Mouse (Mus musculus): ENCODE data around the gene Evi5l. TPM values are rescaled to one million over a fixed set of nuclear protein-coding genes. Genes with fewer than 3 reads are reported as not detected.

Evi5l gene
- polyA plus RNA-seq, 1 experiment from 2014 or later: 70.1 TPM

DNA sequence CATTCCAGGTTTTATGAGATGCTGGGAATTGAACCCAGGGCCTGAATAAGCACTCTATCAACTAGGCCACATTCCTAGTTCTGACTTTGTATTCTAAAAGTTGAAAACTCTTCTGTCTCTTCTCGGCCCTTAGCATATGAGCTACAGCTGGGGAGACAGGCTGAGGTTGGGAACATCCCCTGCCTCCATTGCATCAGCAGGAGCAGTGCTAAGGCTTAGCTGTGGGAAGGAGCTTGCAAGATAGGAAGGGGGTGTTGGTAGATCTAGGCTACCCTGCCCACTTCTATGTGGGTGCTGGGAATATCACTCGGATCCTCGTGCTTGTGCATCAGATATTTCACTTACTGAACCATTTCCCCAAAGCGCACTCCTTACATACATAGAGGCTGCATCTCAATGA is 61.6 kb downstream of the Evi5l start:
- H3K4me2 ChIP-seq (replicated peaks): no peak overlapping the region
- H3K4me1 ChIP-seq: peaks cover 6% of the 10 kb centered on the region
- H3K27me3 ChIP-seq: peaks cover 32% of the 10 kb centered on the region
- H3K9ac ChIP-seq: no peak overlapping the region
- WGBS: 88% methylated on average over 4 of the region's 4 CpGs
- no peaks in the 10 kb centered on the region for H3K9me3 ChIP-seq (replicated peaks)
- H3K27ac ChIP-seq: no peak overlapping the region
- no peak for ATAC-seq (ENCODE audit: low FRiP score)
- H3K4me3 ChIP-seq: no peak overlapping the region
- no peaks in the 10 kb centered on the region for H3K36me3 ChIP-seq

DNA sequence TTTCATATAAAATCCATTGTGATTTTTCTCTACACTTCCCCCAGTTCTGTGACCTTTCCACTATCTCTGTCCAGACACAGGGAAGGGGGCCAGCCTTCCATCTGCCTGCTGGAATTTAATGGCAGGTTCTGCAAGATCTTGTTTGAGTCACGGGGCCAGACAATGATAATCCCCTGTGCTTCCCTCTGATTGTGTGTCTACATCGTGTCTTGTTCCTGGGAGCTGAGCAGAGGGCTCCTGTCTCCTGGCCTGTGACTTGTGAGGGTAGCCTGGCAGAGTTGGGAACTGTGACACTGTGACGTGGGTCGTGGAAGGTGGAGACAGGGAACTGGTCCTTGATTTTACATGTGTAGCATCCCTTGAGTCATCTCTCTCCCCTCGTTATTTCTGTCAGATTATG is 63.4 kb downstream of the Evi5l start:
- H3K4me1 ChIP-seq: peaks cover 6% of the 10 kb centered on the region
- 77% methylated on average over 5 of the region's 5 CpGs for WGBS
- H3K36me3 ChIP-seq: no peaks in the 10 kb centered on the region
- H3K4me3 ChIP-seq: no peak overlapping the region
- peaks cover 32% of the 10 kb centered on the region for H3K27me3 ChIP-seq
- H3K9me3 ChIP-seq (replicated peaks): no peaks in the 10 kb centered on the region
- H3K27ac ChIP-seq: no peak overlapping the region
- no peak overlapping the region for H3K4me2 ChIP-seq (replicated peaks)
- no peak for ATAC-seq (ENCODE audit: low FRiP score)
- no peak overlapping the region for H3K9ac ChIP-seq

GRCm38 (mm10) chr8:4230612-4231351 is 64.4 kb downstream of the Evi5l start:
- no peak overlapping the region for H3K4me3 ChIP-seq
- WGBS: 63% methylated on average over 10 of the region's 10 CpGs
- H3K36me3 ChIP-seq: no peaks in the 10 kb centered on the region
- H3K9me3 ChIP-seq (replicated peaks): no peaks in the 10 kb centered on the region
- ATAC-seq (ENCODE audit: low FRiP score): no peak
- no peak overlapping the region for H3K4me2 ChIP-seq (replicated peaks)
- no peak overlapping the region for H3K9ac ChIP-seq
- peaks cover 29% of the 10 kb centered on the region for H3K27me3 ChIP-seq
- no peak overlapping the region for H3K27ac ChIP-seq
- peaks cover 6% of the 10 kb centered on the region for H3K4me1 ChIP-seq

GRCm38 (mm10) chr8:4237814-4238433 is 71.6 kb downstream of the Evi5l start:
- 0 out of 2 replicates have a peak, but pooled peaks cover 4% of the 10 kb centered on the region for H3K27me3 ChIP-seq
- peak; percentile 6 for ATAC-seq (ENCODE audit: low FRiP score)
- H3K9me3 ChIP-seq (replicated peaks): no peaks in the 10 kb centered on the region
- H3K4me1 ChIP-seq: peaks cover 25% of the 10 kb centered on the region
- WGBS: 20% methylated on average over 15 of the region's 15 CpGs
- peak overlapping the region; percentile 89 for H3K27ac ChIP-seq
- peaks cover 19% of the 10 kb centered on the region for H3K36me3 ChIP-seq
- peak overlapping the region; percentile 72 for H3K4me2 ChIP-seq (replicated peaks)
- H3K9ac ChIP-seq: peak overlapping the region; percentile 73
- peak overlapping the region; percentile 81 for H3K4me3 ChIP-seq

DNA sequence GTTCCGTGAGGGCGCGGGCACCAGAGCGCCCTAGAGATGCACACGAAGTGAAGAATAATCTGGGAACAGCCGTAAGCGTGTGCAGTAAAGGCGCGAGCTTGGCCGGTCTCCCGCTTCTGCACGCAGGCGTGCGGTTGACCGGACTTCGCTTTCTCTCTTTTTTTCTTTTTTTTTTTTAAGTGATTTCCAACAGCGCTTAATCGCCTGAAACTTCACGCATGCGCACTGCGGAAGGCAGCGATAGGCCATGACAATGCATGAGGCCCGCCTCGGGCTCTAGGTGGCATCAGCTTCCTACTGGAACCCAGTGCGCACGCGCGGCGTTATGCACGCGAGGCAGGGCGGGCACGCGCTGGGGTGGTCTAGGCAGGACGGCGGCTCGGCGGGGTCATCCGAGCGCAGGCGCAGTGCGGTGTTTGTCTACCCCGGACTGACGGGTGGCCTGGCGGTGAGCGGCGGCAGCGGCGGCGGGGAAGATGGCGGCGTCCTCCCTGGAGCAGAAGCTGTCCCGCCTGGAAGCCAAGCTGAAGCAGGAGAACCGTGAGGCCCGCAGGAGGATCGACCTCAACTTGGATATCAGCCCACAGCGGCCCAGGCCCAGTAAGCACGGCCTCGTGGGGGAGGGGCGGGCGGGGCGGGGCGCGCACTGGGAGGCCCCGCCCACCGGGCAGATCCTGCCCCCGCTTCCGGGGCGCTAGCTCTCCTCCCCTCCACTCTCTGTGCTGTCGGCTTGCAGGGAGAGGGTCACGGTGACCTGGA is 72.2 kb downstream of the Evi5l start, which contains the start of the genes Map2k7 and Gm49320:
Gene Map2k7, plus strand, starts transcription at position 307 of the 759 bp plus-strand sequence.
Gene Gm49320, plus strand, starts transcription at position 432 of the 759 bp plus-strand sequence.
- ATAC-seq (ENCODE audit: low FRiP score): peak; percentile 93
- H3K9ac ChIP-seq: peak within 1 kb of the TSS; percentile 83
- under 1% methylated on average over 56 of the region's 71 CpGs for WGBS
- H3K4me2 ChIP-seq (replicated peaks): peak within 1 kb of the TSS; percentile 85
- H3K36me3 ChIP-seq: peaks cover 26% of the 10 kb centered on the region
- H3K4me1 ChIP-seq: peaks cover 25% of the 10 kb centered on the region
- no peaks in the 10 kb centered on the region for H3K9me3 ChIP-seq (replicated peaks)
- H3K4me3 ChIP-seq: peak within 1 kb of the TSS; percentile 81
- H3K27me3 ChIP-seq: 0 out of 2 replicates have a peak, but pooled peaks cover 4% of the 10 kb centered on the region
- peak within 1 kb of the TSS; percentile 92 for H3K27ac ChIP-seq

DNA sequence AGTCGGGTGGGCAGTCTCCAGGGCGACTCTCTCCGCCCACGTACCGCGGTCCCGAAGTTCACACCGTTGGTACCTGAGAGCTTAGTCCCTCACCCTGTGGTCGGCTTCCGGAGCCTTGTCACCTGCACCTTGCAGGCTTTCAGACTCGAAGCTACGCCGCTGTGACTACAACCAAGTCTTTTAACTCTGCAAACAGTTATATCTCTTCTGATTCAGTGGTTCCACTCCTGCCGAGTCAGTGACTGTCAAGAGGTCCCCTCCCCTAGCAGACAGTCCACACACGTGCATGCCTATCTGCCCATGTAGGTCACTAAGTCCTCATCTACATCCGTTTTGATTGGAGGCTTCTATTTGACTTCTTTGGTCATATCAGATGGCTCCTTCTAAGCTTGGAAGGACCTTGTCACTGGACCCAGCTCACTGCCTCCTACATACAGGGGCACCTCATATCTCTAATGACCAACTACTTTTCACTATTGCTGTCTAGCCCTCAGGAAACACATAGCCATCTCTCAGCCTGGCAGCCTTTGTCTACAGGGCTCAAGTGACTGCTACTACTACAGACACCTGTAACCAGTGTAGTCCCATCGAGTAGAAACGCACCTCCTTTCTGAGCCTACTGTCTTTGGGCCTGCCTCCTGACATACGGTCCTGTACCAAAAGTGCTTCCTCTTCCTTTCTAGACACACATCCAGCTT is 73.0 kb downstream of the Evi5l start:
- Histone ChIP-seq H3K9me3 (replicated peaks) (no peaks in the 10 kb centered on the region), H3K36me3 (peaks cover 34% of the 10 kb centered on the region), H3K4me3 (peak overlapping the region; percentile 81), H3K27me3 (0 out of 2 replicates have a peak, but pooled peaks cover 4% of the 10 kb centered on the region), H3K4me2 (replicated peaks) (peak overlapping the region; percentile 85), H3K9ac (peak overlapping the region; percentile 83), H3K27ac (peak overlapping the region; percentile 92), H3K4me1 (peaks cover 25% of the 10 kb centered on the region)
- 14% methylated on average over 19 of the region's 19 CpGs for WGBS
- ATAC-seq (ENCODE audit: low FRiP score): peak; percentile 26; the same call in 1 of the 2 replicates

DNA sequence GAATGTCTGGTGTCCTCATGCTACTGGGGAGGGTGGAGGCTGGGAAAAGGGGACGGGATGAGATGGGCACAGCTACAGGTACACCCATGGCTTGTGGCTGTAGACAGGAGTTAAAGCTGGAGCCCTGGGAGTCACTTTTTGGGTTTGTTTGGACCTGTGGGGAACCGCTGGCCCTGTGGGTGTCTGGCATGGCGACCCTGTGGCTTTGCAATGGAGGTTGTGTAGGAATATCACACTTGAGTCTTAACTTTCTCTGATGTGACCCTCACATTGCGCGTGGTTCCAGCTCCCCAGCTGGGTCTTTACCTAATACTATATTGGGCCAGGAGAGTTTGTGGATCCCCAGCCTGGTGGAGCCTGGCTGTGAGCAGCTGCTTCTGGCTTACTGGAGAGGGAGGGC is 78.7 kb downstream of the Evi5l start:
- peaks cover 73% of the 10 kb centered on the region for H3K36me3 ChIP-seq
- no peak overlapping the region for H3K4me2 ChIP-seq (replicated peaks)

DNA sequence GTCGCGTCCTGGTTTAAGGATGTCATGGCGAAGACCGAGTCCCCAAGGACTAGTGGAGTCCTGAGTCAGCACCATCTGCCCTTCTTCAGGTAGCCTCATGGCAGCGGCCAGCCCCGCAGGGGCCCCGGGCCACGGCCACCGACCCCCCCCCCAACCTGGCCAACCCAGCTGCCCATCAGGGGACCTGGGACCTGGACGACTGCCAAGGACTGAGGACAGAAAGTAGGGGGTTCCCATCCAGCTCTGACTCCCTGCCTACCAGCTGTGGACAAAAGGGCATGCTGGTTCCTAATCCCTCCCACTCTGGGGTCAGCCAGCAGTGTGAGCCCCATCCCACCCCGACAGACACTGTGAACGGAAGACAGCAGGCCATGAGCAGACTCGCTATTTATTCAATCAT is 79.4 kb downstream of the Evi5l start:
- ATAC-seq (ENCODE audit: low FRiP score): no peak
- no peak overlapping the region for H3K4me2 ChIP-seq (replicated peaks)
- 84% methylated on average over 13 of the region's 13 CpGs for WGBS
- H3K27me3 ChIP-seq: 0 out of 2 replicates have a peak, but pooled peaks cover 4% of the 10 kb centered on the region
- peaks cover 18% of the 10 kb centered on the region for H3K4me1 ChIP-seq
- H3K36me3 ChIP-seq: peaks cover 70% of the 10 kb centered on the region
- no peaks in the 10 kb centered on the region for H3K9me3 ChIP-seq (replicated peaks)
- no peak overlapping the region for H3K9ac ChIP-seq
- no peak overlapping the region for H3K27ac ChIP-seq
- H3K4me3 ChIP-seq: no peak overlapping the region

More for the DNA sequence above, 78.7 kb downstream of the Evi5l start:
- H3K27me3 ChIP-seq: 0 out of 2 replicates have a peak, but pooled peaks cover 4% of the 10 kb centered on the region
- no peak overlapping the region for H3K27ac ChIP-seq
- WGBS: 93% methylated on average over 5 of the region's 5 CpGs
- no peaks in the 10 kb centered on the region for H3K9me3 ChIP-seq (replicated peaks)
- ATAC-seq (ENCODE audit: low FRiP score): no peak
- H3K9ac ChIP-seq: no peak overlapping the region
- H3K4me3 ChIP-seq: no peak overlapping the region
- peaks cover 20% of the 10 kb centered on the region for H3K4me1 ChIP-seq

DNA sequence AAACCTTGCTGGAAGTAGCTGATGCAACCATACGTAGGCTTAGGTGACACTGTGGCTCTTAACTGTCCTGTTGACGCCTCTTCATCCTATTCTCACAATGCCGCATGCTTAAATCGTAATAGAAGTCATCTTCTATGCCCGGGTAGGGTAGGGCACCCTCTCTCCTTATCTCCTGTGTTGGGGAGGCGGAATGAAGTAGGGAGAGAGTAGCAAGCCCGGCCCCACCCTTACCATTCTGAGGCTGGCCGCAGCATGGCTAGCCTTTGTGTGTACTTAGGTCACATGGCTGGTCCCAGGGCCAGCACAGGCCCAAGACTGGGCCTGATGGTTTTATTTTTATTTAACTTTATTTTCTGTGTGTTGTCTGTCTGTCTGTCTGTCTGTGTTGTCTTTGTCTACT is 80.9 kb downstream of the Evi5l start:
- no peak overlapping the region for H3K27ac ChIP-seq
- H3K4me3 ChIP-seq: no peak overlapping the region
- H3K4me1 ChIP-seq: peaks cover 12% of the 10 kb centered on the region
- peaks cover 62% of the 10 kb centered on the region for H3K36me3 ChIP-seq
- ATAC-seq (ENCODE audit: low FRiP score): no peak
- 0 out of 2 replicates have a peak, but pooled peaks cover 4% of the 10 kb centered on the region for H3K27me3 ChIP-seq
- H3K9ac ChIP-seq: no peak overlapping the region
- H3K4me2 ChIP-seq (replicated peaks): no peak overlapping the region
- 85% methylated on average over 8 of the region's 8 CpGs for WGBS
- no peaks in the 10 kb centered on the region for H3K9me3 ChIP-seq (replicated peaks)

- Histone ChIP-seq H3K9ac (no peak within 1 kb of the TSS), H3K27ac (no peak within 1 kb of the TSS), H3K27me3 (0 out of 2 replicates have a peak, but pooled peaks cover 4% of the 10 kb centered on the region), H3K36me3 (peaks cover 54% of the 10 kb centered on the region), H3K4me1 (peaks cover 17% of the 10 kb centered on the region), H3K4me3 (no peak within 1 kb of the TSS), H3K9me3 (replicated peaks) (no peaks in the 10 kb centered on the region), H3K4me2 (replicated peaks) (no peak within 1 kb of the TSS)
- WGBS: 79% methylated on average over 15 of the region's 15 CpGs
- no peak for ATAC-seq (ENCODE audit: low FRiP score)
These were observed 81.7 kb downstream of the Evi5l start, which contains the start of gene Tgfbr3l for GRCm38 (mm10) chr8:4247951-4248540. Gene Tgfbr3l, plus strand, starts transcription at chr8:4248214.

- Histone ChIP-seq H3K27ac (no peak overlapping the region), H3K4me1 (peaks cover 24% of the 10 kb centered on the region), H3K27me3 (0 out of 2 replicates have a peak, but pooled peaks cover 4% of the 10 kb centered on the region), H3K4me2 (replicated peaks) (no peak overlapping the region), H3K36me3 (peaks cover 43% of the 10 kb centered on the region), H3K9ac (no peak overlapping the region), H3K4me3 (no peak overlapping the region), H3K9me3 (replicated peaks) (no peaks in the 10 kb centered on the region)
- 13% methylated on average over 29 of the region's 29 CpGs for WGBS
- no peak for ATAC-seq (ENCODE audit: low FRiP score)
These were observed 82.8 kb downstream of the Evi5l start for GRCm38 (mm10) chr8:4249213-4249612.
